Mouse (Mus musculus) CH12.LX (cell line): ENCODE measurements around the gene Selenof.

Source experiments
- BHLHE40 ChIP-seq: IDR thresholded peaks from 2 replicates; pipeline ENCODE4 v1.6.1; 2011; ENCODE audit warnings: mild to moderate bottlenecking, low read depth, low read length, improper control_type of control experiment
- CTCF ChIP-seq, 2 experiments: IDR thresholded peaks in 1 of 2; conservative IDR thresholded peaks in 1 of 2; 2 replicates each; pipeline ENCODE4 v1.5.1; 2011 to 2012; ENCODE audit warnings: low read depth in 2 of 2, low read length in 2 of 2, improper control_type of control experiment in 1 of 2, inconsistent platforms in 1 of 2, mild to moderate bottlenecking in 1 of 2, moderate library complexity in 1 of 2
- EP300 ChIP-seq: IDR thresholded peaks from 2 replicates; pipeline ENCODE4 v1.6.1; 2011; ENCODE audit warnings: low read length, improper control_type of control experiment
- IRF4 ChIP-seq: IDR thresholded peaks from 2 replicates; pipeline ENCODE4 v1.6.1; 2014; ENCODE audit warnings: low read depth, mild to moderate bottlenecking, inconsistent platforms, low read length, improper control_type of control experiment
- MEF2A ChIP-seq: IDR thresholded peaks from 2 replicates; pipeline ENCODE4 v1.6.1; 2014; ENCODE audit warnings: low read depth, mild to moderate bottlenecking, inconsistent platforms, low read length, improper control_type of control experiment, borderline replicate concordance
- MXI1 ChIP-seq: IDR thresholded peaks from 2 replicates; pipeline ENCODE4 v1.6.1; 2011; ENCODE audit warnings: mild to moderate bottlenecking, low read depth, low read length, improper control_type of control experiment
- POLR2A ChIP-seq: IDR thresholded peaks from 2 replicates; pipeline ENCODE4 v1.6.1; 2011; ENCODE audit warnings: low read depth, mild to moderate bottlenecking, improper control_type of control experiment, low read length
- POLR2AphosphoS2 ChIP-seq: IDR thresholded peaks from 2 replicates; pipeline ENCODE4 v1.6.1; 2011; ENCODE audit warnings: low read depth, low read length, improper control_type of control experiment
- TBP ChIP-seq: conservative IDR thresholded peaks from 2 replicates; pipeline ENCODE4 v1.6.1; 2011; ENCODE audit warnings: low read depth, low read length, improper control_type of control experiment
- USF1 ChIP-seq: IDR thresholded peaks from 2 replicates; pipeline ENCODE4 v1.6.1; 2014; ENCODE audit warnings: low read depth, mild to moderate bottlenecking, inconsistent platforms, low read length, improper control_type of control experiment

- TF ChIP-seq BHLHE40 (no peak), USF1 (no peak), CTCF (conservative IDR thresholded peaks at IDR 0.05 in 1 of 2, IDR thresholded peaks at IDR 0.05 in 1 of 2; ENCODE audit: low read depth in 2 of 2, low read length in 2 of 2) (no peak), EP300 (no peak), MEF2A (no peak), TBP (no peak), POLR2A (no peak), POLR2AphosphoS2 (no peak), IRF4 (no peak), MXI1 (no peak)
These were observed 35.0 kb upstream of the Selenof start for GRCm38 (mm10) chr3:144535056-144535455.
